Mouse (Mus musculus): ENCODE measurements around the gene Rbfox1.
A peak's percentile ranks its signal among the peaks of the same experiment; 100 is the strongest.

Rbfox1 gene

GRCm38 (mm10) chr16:7352808-7353207 lies 1467.7 kb downstream of the Rbfox1 start:
- DNase-seq (ENCODE audit: low read depth, low spot score): peak; percentile 23

DNA sequence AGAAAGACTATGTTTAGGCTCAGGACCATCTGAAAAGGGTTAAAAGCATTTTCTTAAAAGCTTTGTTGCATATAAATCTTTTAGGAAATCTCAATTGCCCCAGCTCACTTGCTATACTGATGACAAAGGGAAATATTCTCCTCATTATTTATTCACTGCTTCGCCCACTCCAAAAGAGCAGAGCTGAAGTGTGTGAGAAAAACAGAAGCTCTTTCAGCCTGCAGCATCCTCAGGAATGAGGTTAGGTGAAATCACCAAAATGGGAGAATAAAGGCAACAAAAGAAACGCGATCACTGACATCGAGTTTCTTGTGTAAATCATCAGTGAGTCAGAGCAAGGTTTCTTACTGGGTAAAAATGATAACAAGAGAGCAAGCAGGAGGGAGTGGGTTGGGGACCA lies 1469.0 kb downstream of the Rbfox1 start:
- DNase-seq (ENCODE audit: low read depth, low spot score): no peak

GRCm38 (mm10) chr16:7359043-7359442 lies 1473.9 kb downstream of the Rbfox1 start:
- no peak for DNase-seq (ENCODE audit: low read depth, low spot score)

GRCm38 (mm10) chr16:7360706-7361105 lies 1475.6 kb downstream of the Rbfox1 start:
- no peak for DNase-seq (ENCODE audit: low read depth, low spot score)

DNA sequence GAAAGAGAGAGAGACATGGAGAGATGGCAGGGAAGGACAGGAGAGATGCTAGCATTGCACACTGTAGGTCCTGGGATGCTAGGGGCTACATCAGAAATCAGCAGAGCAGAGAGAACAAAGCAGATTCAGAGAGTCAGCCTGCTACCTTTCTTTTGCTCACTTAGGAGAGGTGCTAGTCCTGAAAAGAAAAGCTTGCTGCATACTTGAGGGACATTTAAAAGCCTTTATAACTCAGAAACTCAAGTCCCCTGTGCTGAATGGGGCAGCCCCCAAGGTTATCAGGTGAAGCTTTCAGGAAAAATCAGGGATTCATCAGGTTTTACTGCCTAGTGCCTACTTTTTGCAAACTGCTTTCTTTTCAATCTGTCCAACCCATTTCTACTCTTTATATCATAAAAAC lies 1480.7 kb downstream of the Rbfox1 start:
- DNase-seq (ENCODE audit: low read depth, low spot score): peak; percentile 82

GRCm38 (mm10) chr16:7374146-7374545 lies 1489.0 kb downstream of the Rbfox1 start:
- no peak for DNase-seq (ENCODE audit: low read depth, low spot score)

- DNase-seq (ENCODE audit: low read depth, low spot score): no peak
These were observed 1489.5 kb downstream of the Rbfox1 start for GRCm38 (mm10) chr16:7374674-7375073.

DNA sequence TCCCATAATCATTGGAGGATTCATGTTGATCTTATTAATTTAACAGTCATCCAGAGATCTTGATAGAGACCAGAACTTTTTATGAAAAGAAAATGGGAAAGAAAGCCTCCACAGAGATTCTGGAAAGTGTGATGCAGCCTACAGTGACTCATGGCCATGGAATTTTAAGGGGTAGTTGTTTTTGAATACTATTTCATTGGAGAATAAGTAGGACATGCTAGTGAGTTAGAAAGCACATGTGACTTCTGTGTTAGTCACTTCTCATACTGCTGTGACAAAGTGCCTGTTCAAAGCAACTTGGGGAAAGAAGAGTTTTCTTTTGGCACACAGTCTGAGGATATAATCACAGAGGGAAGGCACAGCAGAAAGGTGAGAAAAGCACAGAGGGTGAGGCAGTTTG lies 1510.9 kb downstream of the Rbfox1 start:
- DNase-seq (ENCODE audit: low read depth, low spot score): no peak

DNA sequence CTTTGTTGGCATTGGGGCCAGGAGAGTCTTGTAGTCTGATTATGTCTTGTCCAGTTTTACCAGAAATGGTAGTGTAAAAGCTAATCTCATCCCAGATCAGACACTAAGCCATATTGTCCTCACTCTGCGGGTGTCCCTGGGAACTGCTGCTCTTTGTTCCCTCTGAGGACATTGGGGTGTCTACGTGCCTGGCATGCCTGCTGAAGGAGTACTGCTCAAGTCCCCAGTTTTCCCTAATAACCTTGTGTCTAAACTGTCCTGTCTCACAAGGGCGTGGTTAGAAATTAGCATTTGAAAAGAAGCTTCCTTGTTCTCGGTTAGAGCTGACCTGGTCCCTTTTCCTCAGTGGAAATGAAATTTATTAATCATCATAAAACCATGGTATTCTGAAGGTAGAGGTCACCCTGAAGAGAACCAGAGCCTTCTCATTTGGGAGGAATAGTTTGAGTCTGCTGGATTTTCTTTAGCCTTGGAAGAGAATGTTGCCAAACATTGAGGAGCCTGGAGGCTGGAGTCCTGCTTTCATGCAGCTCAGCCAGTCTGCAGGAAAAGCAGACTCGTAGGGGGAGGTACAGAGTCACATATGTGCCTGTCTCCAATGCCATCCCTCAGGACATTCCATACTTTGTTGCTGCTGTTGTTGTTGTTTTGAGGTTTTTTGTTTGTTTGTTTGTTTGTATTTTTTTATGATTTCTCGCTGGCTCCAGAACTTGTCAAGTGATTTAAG lies 1519.8 kb downstream of the Rbfox1 start:
- peak; percentile 72 for DNase-seq (ENCODE audit: low read depth, low spot score)

GRCm38 (mm10) chr16:7407862-7408640 lies 1522.9 kb downstream of the Rbfox1 start:
- DNase-seq (ENCODE audit: low read depth, low spot score): no peak

DNA sequence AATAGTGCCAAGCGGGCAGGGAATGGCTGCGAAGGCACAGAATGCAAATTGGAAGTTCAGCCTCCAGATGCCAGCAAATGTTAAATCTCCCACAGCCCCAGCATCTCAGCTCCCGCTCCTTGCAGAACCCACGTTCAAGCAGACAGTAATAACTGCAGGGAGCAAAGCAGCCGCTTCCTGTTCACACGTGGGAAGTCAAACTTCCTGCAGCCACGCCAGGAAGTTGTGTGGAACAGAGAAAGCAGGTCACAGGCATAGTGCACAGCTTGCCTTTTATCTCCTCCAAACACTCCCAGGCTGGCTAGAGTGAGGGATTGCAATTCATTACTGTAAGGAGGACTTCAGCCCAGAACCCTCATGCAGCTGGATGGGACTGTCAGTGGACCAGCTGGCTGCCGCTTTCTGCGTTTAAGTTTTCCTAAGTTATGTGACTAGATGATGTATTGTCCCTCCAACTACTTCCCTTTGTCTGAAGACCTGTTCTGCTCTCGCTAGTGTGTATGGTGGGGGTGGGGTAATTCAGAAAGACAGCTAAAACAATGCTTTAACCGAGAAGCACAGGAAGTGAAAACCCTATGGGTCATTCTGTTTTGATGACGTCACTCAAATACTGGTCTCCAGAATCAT lies 1534.6 kb downstream of the Rbfox1 start:
- peak; percentile 50 for DNase-seq (ENCODE audit: low read depth, low spot score)

GRCm38 (mm10) chr16:7425386-7426089 lies 1540.4 kb downstream of the Rbfox1 start:
- peak; percentile 92 for DNase-seq (ENCODE audit: low read depth, low spot score)

- peak; percentile 58 for DNase-seq (ENCODE audit: low read depth, low spot score)
These were observed 1548.1 kb downstream of the Rbfox1 start for GRCm38 (mm10) chr16:7433296-7433695.

DNA sequence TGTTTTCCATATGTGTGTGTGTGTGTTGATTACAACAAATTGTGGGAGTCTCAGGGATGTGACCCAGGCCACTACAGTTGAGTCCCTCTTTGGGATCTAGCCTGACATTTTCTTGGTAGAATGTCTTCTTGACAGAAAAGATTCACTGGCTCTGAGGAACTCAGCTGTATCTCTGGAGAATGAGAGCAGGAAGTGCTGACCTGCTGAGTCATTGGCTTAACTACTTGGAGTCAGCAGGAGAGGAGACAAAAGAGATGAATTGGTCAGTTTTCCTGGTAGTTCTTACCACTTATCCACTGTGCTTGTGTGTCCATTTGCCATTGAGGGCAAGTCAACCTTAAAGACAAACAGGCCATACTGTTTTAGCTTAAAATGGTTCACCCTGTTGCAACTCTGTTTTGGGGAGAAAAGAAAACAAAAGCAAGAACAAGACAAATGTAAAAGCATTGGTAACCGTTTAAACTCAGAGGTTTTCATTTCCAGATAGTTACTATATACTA lies 1561.7 kb downstream of the Rbfox1 start:
- DNase-seq (ENCODE audit: low read depth, low spot score): no peak

DNA sequence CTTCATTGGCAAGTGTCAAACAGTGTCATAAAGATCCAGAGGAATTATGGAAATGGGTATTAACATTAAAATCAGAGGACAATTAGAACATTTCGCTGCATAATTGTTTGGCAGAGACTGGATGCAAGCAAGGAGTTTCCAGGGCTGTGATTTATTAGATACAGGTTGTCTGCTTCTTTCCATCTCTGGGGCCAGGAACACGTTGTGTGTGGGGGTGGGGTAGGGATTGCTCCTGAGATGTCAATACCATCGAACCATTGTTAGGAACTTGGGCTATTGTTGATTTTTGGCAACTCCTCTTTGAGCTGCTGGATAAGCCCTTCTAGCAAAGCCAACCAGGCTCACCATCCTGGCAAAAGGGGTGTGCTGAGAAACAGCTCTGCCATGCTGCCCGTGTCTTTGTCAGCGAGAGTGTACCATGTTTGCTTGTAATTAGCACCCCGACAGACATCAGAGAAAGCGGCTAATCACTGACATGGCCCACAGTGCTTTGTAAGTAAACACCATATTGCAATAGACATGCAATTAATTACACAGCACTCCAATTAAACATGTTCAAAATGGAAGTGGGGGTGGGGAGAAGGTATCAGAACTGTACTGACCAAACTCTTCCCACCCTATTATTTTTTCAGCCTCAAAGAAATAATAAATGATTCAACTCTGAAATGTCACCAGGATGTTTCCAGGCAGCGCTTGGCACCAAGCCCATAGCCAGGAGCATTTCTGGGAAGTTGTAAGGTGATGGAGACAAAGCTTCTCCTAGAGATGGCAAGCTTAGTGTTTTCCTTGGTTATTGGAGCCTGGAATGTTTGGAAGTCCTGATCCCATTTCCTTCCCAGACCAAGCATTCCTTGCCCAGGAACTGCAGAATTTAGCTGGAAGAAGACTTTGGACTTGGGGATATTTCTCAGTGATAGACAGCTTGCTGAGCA lies 1562.8 kb downstream of the Rbfox1 start:
- DNase-seq (ENCODE audit: low read depth, low spot score): no peak

DNA sequence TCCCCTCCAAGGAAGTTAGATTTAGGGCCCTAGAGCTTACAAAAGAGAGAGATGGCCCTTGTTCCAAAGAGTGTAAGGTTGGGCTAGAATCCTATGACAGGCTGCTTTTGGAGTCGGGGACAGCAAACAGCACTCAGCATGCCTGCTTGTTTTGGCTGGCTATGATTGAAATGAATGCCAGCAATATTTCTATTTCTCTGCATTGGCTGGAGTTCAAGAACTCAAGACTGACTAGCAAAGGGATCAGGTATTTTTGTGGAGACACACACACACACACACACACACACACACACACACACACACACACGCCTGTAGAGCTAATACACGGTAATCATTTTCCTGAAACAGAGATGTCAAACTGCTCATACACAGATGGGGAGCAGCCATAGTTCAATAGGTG lies 1566.0 kb downstream of the Rbfox1 start:
- DNase-seq (ENCODE audit: low read depth, low spot score): no peak

DNA sequence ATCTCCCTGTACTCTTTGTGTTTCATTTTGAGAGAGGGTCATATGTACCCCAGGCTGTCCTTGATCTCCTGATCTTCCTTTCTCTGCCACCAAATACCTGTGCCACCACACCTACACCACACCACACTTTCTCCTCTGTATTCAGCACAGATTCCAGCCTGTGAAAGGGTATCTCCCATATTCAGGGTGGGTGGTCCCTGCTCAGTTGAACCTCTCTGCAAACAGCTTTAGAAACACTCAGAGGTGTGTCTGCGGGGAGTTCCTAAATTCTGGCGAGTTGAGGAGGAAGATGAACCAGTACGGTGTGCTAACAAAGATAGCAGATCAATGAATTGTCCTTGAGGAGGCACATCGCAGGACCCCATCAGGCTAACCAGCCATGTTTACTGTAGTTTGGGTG lies 1572.4 kb downstream of the Rbfox1 start:
- peak; percentile 70 for DNase-seq (ENCODE audit: low read depth, low spot score)

Measured in ZHBTc4 (cell line).